Mouse (Mus musculus): ENCODE data around the gene Slc2a3.

DNA sequence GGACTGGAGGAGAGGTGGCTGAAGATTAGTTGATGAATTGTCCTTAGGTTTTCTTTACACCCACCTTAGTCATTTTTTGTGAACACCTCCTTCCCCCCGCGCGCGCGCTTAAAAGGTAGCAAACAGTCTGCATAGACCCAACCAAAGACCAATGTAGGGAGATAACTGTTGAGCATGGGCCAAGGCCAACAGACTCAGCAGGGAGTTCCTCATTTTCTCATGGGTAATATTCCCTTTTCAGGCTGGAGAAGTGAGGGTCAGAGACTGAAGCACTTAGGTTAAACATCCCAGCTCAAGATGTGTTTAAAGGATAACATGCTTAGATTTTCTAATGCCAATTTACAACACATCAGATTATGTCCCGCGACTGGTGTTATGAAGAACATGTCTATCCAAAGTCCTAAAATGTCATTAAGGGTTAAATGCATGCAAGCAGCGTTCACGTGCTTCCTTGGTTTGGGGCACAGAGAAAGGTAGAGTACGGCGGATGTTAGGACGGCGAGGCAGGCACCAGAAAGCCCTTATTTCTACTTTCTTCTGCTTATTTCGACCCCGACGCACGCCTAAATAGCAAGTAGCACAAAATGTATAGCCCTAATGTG, 37.5 kb downstream of the Slc2a3 start:
- TF ChIP-seq CTCF (IDR thresholded peaks at IDR 0.05; ENCODE audit: borderline replicate concordance, insufficient read depth, low read depth, low read length): no peak
- no peak for TF ChIP-seq POLR2A (IDR thresholded peaks at IDR 0.05; ENCODE audit: borderline replicate concordance, insufficient read depth, low read length)

Measured in cerebellum, adult 2 months (tissue).